Mouse (Mus musculus): ENCODE data around the gene Mymk. TPM values are rescaled to one million over a fixed set of nuclear protein-coding genes. Genes with fewer than 3 reads are reported as not detected.
A peak's percentile ranks its signal among the peaks of the same experiment; 100 is the strongest.

Mymk gene
- polyA plus RNA-seq, 1 experiment from 2014 or later: 3.4 TPM

GRCm38 (mm10) chr2:27058751-27059150 lies 13.2 kb downstream of the Mymk start:
- no peak for ATAC-seq (ENCODE audit: low FRiP score)
- Histone ChIP-seq H3K9ac (replicated peaks) (no peak overlapping the region), H3K36me3 (no peaks in the 10 kb centered on the region), H3K4me2 (peak overlapping the region; percentile 9; the same call in 1 of the 2 replicates), H3K27ac (replicated peaks) (no peak overlapping the region), H3K4me1 (peaks cover 14% of the 10 kb centered on the region), H3K4me3 (replicated peaks) (no peak overlapping the region), H3K27me3 (replicated peaks) (no peaks in the 10 kb centered on the region), H3K9me3 (replicated peaks) (no peaks in the 10 kb centered on the region)
- WGBS: 11% methylated on average over 12 of the region's 12 CpGs

DNA sequence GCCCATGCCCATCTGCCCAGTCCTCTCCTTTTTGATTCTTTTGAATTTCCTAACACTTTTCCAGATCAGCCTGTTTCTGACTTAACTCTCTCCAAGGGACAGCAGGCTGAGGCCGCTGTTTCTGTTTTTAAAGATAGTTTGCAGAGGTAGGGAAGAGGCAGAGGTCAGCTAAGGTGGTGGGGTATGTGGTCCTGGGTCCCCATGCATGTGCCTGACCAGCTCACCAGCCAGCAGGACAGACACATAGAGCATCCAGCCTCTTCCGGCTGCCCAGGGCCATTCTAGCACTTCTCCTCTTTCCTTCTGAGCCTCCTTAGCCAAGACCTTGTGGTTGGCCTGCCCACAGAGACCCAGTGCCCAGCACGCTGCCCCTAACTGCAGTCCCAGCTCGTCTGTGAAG lies 13.7 kb downstream of the Mymk start:
- no peak overlapping the region for H3K27ac ChIP-seq (replicated peaks)
- no peak overlapping the region for H3K4me2 ChIP-seq
- no peaks in the 10 kb centered on the region for H3K36me3 ChIP-seq
- 24% methylated on average over 4 of the region's 4 CpGs for whole genome bisulfite sequencing
- H3K4me3 ChIP-seq (replicated peaks): no peak overlapping the region
- H3K27me3 ChIP-seq (replicated peaks): no peaks in the 10 kb centered on the region
- ATAC-seq (ENCODE audit: low FRiP score): no peak
- H3K4me1 ChIP-seq: peaks cover 14% of the 10 kb centered on the region
- H3K9me3 ChIP-seq (replicated peaks): no peaks in the 10 kb centered on the region
- H3K9ac ChIP-seq (replicated peaks): no peak overlapping the region

DNA sequence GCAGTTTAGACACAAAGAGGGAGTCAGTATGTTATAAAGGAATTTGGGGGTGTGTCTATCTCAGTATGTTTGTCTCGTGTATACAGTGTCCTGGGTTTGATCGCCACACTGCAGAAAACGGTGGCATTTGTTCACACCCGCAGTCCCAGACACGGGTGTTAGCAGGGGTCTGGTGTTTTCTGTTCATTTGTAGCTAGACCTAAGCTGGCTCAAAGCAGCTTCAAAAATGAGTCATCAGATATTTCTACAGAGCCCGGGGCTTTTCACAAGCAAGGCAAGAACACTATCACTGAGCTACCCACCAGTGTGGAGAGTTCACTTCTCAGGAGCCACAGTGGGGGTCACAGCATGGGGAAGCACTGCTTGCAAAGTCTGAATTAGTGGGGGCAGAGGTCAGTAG lies 22.6 kb downstream of the Mymk start:
- Histone ChIP-seq H3K9me3 (replicated peaks) (no peaks in the 10 kb centered on the region), H3K36me3 (no peaks in the 10 kb centered on the region), H3K4me1 (no peaks in the 10 kb centered on the region), H3K9ac (replicated peaks) (no peak overlapping the region), H3K27me3 (replicated peaks) (no peaks in the 10 kb centered on the region), H3K27ac (replicated peaks) (no peak overlapping the region), H3K4me3 (replicated peaks) (no peak overlapping the region), H3K4me2 (no peak overlapping the region)
- ATAC-seq (ENCODE audit: low FRiP score): no peak
- 64% methylated on average over 6 of the region's 6 CpGs for WGBS

DNA sequence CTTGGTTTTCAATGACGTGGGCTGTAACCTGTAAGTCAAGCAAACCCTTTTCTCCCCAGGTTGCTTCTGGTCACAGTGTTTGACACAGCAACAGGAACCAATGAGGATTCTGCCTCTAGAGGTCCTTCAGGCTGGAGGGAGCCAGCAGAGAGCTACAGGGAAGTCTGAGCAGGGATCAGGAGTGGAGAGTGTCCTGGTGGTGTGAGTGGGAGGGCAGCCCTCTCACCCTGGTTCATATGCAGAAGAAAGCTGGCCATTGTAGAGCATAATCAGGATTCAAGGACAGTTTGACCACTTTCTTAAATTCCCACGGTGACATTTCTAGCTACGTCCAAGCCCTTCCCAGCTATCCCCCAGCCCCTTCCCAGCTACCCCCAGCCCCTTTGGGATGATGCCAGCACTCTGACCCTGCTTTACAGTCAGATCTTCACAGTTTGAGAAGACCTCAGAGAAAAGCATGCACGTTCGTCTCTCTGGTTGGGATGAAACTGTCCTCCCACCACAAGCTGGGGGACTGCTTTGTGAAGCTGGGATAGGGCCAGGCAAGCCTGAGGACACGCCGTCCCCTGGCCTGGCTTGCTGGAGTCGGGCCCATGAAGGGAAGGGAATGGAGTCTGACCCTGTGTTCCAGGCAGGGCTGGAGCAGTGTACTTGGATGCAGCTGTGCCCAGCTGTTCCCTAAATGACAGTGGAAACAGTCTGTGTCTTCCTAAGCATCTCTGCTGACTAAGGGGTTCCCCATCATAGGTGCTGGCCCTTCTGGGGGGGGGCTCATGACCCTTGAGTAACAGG lies 25.8 kb downstream of the Mymk start:
- no peaks in the 10 kb centered on the region for H3K4me1 ChIP-seq
- no peak overlapping the region for H3K4me2 ChIP-seq
- no peak for ATAC-seq (ENCODE audit: low FRiP score)
- H3K9ac ChIP-seq (replicated peaks): no peak overlapping the region
- H3K36me3 ChIP-seq: no peaks in the 10 kb centered on the region
- no peaks in the 10 kb centered on the region for H3K9me3 ChIP-seq (replicated peaks)
- no peak overlapping the region for H3K4me3 ChIP-seq (replicated peaks)
- 66% methylated on average over 8 of the region's 8 CpGs for WGBS
- no peak overlapping the region for H3K27ac ChIP-seq (replicated peaks)
- no peaks in the 10 kb centered on the region for H3K27me3 ChIP-seq (replicated peaks)

- H3K36me3 ChIP-seq: no peaks in the 10 kb centered on the region
- H3K4me1 ChIP-seq: no peaks in the 10 kb centered on the region
- 80% methylated on average over 3 of the region's 3 CpGs for WGBS
- H3K9ac ChIP-seq (replicated peaks): no peak overlapping the region
- H3K9me3 ChIP-seq (replicated peaks): no peaks in the 10 kb centered on the region
- H3K27me3 ChIP-seq (replicated peaks): no peaks in the 10 kb centered on the region
- no peak overlapping the region for H3K4me2 ChIP-seq
- ATAC-seq (ENCODE audit: low FRiP score): no peak
- H3K27ac ChIP-seq (replicated peaks): no peak overlapping the region
- H3K4me3 ChIP-seq (replicated peaks): no peak overlapping the region
Measured at GRCm38 (mm10) chr2:27044641-27045040, 27.3 kb downstream of the Mymk start.

- no peak overlapping the region for H3K4me3 ChIP-seq (replicated peaks)
- no peaks in the 10 kb centered on the region for H3K27me3 ChIP-seq (replicated peaks)
- no peaks in the 10 kb centered on the region for H3K4me1 ChIP-seq
- H3K9me3 ChIP-seq (replicated peaks): no peaks in the 10 kb centered on the region
- no peaks in the 10 kb centered on the region for H3K36me3 ChIP-seq
- ATAC-seq (ENCODE audit: low FRiP score): no peak
- 78% methylated on average over 4 of the region's 4 CpGs for WGBS
- no peak overlapping the region for H3K27ac ChIP-seq (replicated peaks)
- H3K9ac ChIP-seq (replicated peaks): no peak overlapping the region
- H3K4me2 ChIP-seq: no peak overlapping the region
Measured at GRCm38 (mm10) chr2:27044166-27044565, 27.8 kb downstream of the Mymk start.

- WGBS: 25% methylated on average over 3 of the region's 3 CpGs
- ATAC-seq (ENCODE audit: low FRiP score): peak; percentile 92
- H3K9ac ChIP-seq (replicated peaks): no peak overlapping the region
- H3K4me3 ChIP-seq (replicated peaks): no peak overlapping the region
- H3K4me2 ChIP-seq: no peak overlapping the region
- H3K4me1 ChIP-seq: no peaks in the 10 kb centered on the region; the same call in 1 of the 2 replicates
- H3K9me3 ChIP-seq (replicated peaks): no peaks in the 10 kb centered on the region
- no peaks in the 10 kb centered on the region for H3K36me3 ChIP-seq
- H3K27me3 ChIP-seq (replicated peaks): no peaks in the 10 kb centered on the region
- H3K27ac ChIP-seq (replicated peaks): no peak overlapping the region
Measured at GRCm38 (mm10) chr2:27043461-27043860, 28.5 kb downstream of the Mymk start.

DNA sequence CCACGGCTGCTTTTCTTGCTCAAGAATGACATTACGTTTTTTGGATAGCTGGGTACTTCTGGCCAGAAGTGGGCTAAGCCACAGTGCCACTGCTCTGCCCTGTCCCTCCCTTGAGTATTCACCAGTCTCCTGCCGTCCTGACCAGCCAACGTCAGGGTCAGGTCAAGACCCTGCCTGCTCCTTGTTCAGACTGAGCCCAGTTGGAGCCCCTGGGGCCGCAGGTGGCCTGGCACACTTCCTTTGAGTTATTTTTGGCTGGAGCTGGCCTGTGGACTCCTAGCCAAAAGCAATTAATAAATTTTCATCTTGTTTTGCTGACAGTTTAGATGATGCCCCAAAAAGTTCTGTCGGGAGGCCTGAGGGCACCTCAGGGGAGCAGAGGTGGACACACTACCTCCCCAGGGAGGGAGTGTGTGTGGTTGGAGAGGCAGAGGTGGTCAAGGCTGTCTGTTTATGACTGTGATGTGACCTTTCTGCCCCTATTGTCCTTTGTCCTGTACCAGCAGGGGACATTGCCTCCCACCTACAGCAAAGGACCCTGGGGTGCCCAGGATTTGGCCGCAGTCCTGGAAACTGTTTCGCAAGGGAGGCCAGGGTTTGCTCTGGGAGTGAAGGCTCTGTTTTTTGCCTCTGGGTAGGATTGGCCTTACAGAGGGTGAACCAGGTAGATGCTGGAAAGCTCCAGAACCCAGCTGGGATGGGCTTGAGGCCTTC lies 29.7 kb downstream of the Mymk start:
- Histone ChIP-seq H3K9me3 (replicated peaks) (no peaks in the 10 kb centered on the region), H3K27me3 (replicated peaks) (no peaks in the 10 kb centered on the region), H3K36me3 (no peaks in the 10 kb centered on the region), H3K27ac (replicated peaks) (no peak overlapping the region), H3K4me3 (replicated peaks) (no peak overlapping the region), H3K4me1 (no peaks in the 10 kb centered on the region; the same call in 1 of the 2 replicates), H3K9ac (replicated peaks) (no peak overlapping the region), H3K4me2 (no peak overlapping the region)
- ATAC-seq (ENCODE audit: low FRiP score): no peak
- 73% methylated on average over 8 of the region's 8 CpGs for WGBS

DNA sequence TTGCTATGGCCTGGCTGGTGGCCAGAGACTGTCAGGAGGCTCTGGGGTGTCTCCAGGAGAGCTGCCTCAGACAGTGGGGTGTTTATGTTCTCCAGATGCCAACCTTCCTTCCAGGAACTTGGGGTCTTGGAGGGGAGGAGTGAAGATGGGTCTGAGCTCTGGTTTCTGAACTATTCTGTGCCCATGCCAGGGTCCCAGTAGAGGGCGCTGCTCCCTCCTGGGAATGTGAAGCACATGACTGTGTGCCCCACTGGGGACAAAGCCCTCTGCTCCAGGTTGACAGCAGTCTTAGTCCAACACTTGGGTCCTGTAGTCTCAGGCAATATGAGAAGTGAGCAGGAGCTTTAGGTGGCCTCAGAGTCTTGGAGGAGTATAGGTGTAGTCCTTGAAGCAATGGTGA lies 32.7 kb downstream of the Mymk start:
- H3K9ac ChIP-seq (replicated peaks): no peak overlapping the region
- H3K4me1 ChIP-seq: no peaks in the 10 kb centered on the region; the same call in 1 of the 2 replicates
- ATAC-seq (ENCODE audit: low FRiP score): no peak
- H3K4me2 ChIP-seq: no peak overlapping the region
- no peak overlapping the region for H3K4me3 ChIP-seq (replicated peaks)
- H3K9me3 ChIP-seq (replicated peaks): no peaks in the 10 kb centered on the region
- no peaks in the 10 kb centered on the region for H3K36me3 ChIP-seq
- H3K27ac ChIP-seq (replicated peaks): no peak overlapping the region
- 6% methylated on average over 1 of the region's 1 CpGs for WGBS
- H3K27me3 ChIP-seq (replicated peaks): no peaks in the 10 kb centered on the region

GRCm38 (mm10) chr2:27038596-27038995 lies 33.4 kb downstream of the Mymk start:
- H3K4me1 ChIP-seq: no peaks in the 10 kb centered on the region; the same call in 1 of the 2 replicates
- no peak overlapping the region for H3K27ac ChIP-seq (replicated peaks)
- WGBS: 1% methylated on average over 3 of the region's 3 CpGs
- H3K27me3 ChIP-seq (replicated peaks): no peaks in the 10 kb centered on the region
- H3K9me3 ChIP-seq (replicated peaks): no peaks in the 10 kb centered on the region
- no peak overlapping the region for H3K9ac ChIP-seq (replicated peaks)
- no peak overlapping the region for H3K4me3 ChIP-seq (replicated peaks)
- no peak; the same call in 1 of the 2 replicates for ATAC-seq (ENCODE audit: low FRiP score)
- no peak overlapping the region for H3K4me2 ChIP-seq
- no peaks in the 10 kb centered on the region for H3K36me3 ChIP-seq

GRCm38 (mm10) chr2:27037008-27037407 lies 35.0 kb downstream of the Mymk start:
- H3K4me3 ChIP-seq (replicated peaks): no peak overlapping the region
- no peak overlapping the region for H3K9ac ChIP-seq (replicated peaks)
- H3K4me2 ChIP-seq: no peak overlapping the region
- 68% methylated on average over 4 of the region's 4 CpGs for WGBS
- no peaks in the 10 kb centered on the region; the same call in 1 of the 2 replicates for H3K4me1 ChIP-seq
- no peak for ATAC-seq (ENCODE audit: low FRiP score)
- no peaks in the 10 kb centered on the region for H3K27me3 ChIP-seq (replicated peaks)
- H3K9me3 ChIP-seq (replicated peaks): no peaks in the 10 kb centered on the region
- H3K27ac ChIP-seq (replicated peaks): no peak overlapping the region
- H3K36me3 ChIP-seq: no peaks in the 10 kb centered on the region

- ATAC-seq (ENCODE audit: low FRiP score): no peak
- H3K27me3 ChIP-seq (replicated peaks): no peaks in the 10 kb centered on the region
- H3K4me2 ChIP-seq: no peak overlapping the region
- H3K4me1 ChIP-seq: no peaks in the 10 kb centered on the region; the same call in 1 of the 2 replicates
- WGBS: 69% methylated on average over 3 of the region's 3 CpGs
- no peak overlapping the region for H3K9ac ChIP-seq (replicated peaks)
- no peaks in the 10 kb centered on the region for H3K9me3 ChIP-seq (replicated peaks)
- H3K36me3 ChIP-seq: no peaks in the 10 kb centered on the region
- H3K4me3 ChIP-seq (replicated peaks): no peak overlapping the region
- H3K27ac ChIP-seq (replicated peaks): no peak overlapping the region
Measured at GRCm38 (mm10) chr2:27036003-27036402, 36.0 kb downstream of the Mymk start.
